Mouse (Mus musculus): ENCODE data around the gene Mrpl9. TPM values are rescaled to one million over a fixed set of nuclear protein-coding genes. Genes with fewer than 3 reads are reported as not detected.
A peak's percentile ranks its signal among the peaks of the same experiment; 100 is the strongest.

The Mrpl9 gene
- total RNA-seq (2021): 10 to 100 TPM; 66.1 to 66.4 TPM

DNA sequence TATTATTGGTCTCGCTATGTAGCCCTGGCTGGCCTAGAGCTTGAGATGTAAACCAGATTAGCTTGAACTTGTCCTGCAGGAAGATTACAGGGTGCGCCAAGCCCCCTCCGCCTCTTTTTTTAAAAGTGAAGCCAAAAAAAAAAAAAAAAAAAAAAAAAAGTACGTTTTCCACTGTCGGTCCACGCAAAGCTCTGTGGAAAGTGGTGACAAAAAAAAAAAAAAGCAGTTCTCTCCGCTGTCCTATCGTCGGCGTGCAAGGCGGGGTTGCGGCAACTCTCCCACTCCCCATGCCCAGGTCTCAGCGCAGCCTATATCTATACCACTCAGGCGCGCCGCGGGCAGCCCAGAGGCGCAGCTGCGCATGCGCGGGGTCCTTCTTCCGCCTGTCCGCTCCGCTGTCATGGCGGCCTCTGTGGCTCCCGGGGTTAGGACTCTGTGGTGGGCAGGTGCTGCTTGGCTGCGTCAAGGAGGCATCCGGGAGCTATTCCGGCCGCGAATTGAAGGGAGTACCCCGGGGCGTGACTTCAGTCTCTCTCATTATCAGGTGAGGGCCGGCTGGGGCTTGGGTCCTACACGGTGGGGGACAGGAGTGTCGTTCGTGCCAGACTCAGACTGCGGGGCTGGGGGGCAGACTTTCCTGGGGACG is at the start of gene Mrpl9:
TSS of gene Mrpl9 (plus strand) at position 368 of the 646 bp plus-strand sequence.
- DNase-seq: peak; percentile 95 to 96
- intact Hi-C loops (cut with DNase I): loop anchor here (10.0 kb wide), 1 partner anchor 402 kb away; no protein-coding TSS in a partner anchor

- DNase-seq: no peak
- intact Hi-C loops (cut with DNase I): no loop called here
Measured at GRCm38 (mm10) chr3:94396336-94396735, 46.8 kb upstream of the Mrpl9 start.

DNA sequence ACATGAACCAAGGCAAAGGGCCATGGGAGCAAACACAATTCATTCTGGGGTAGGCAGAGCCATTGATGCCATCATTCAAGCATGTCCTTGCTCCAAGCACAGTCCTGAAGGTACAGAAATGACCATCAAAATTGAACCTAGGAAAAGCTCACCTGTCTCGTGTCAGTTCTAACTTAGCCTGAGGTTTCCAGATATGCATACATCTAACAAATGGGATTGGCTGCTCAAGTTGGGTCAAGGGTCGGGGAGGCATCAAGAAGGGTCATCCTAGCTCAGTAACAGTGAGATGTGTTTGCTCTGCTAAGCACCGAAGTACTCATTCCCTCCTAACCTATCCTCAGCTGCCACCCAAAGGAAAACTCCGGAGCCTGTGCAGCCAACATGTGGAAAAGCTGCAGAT is 46.3 kb upstream of the Mrpl9 start:
- intact Hi-C loops (cut with DNase I): no loop called here
- DNase-seq: no peak

DNA sequence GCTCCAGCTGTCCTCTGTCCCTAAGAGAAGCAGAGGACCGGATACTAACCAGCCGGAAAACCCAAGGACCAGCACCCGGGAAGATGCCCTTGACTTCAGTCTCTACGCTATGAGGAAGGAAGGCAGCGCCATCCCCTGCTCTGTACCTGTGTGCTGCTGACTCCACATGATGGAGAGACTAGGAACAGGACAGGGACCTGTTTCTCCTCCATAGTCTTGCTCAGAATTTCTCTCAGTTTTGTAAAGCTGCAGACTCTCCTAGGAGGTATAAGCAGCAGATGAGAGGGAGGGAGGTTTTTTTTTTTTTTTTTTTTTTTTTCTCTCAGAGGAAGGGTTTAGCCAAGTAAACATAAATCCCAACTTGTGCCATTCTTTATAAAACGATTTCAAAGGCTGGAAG is 44.9 kb upstream of the Mrpl9 start, which contains the start of gene Lingo4:
TSS of gene Lingo4 (plus strand) at position 301 of the 400 bp plus-strand sequence.
- no peak for DNase-seq
- intact Hi-C loops (cut with DNase I): no loop called here

DNA sequence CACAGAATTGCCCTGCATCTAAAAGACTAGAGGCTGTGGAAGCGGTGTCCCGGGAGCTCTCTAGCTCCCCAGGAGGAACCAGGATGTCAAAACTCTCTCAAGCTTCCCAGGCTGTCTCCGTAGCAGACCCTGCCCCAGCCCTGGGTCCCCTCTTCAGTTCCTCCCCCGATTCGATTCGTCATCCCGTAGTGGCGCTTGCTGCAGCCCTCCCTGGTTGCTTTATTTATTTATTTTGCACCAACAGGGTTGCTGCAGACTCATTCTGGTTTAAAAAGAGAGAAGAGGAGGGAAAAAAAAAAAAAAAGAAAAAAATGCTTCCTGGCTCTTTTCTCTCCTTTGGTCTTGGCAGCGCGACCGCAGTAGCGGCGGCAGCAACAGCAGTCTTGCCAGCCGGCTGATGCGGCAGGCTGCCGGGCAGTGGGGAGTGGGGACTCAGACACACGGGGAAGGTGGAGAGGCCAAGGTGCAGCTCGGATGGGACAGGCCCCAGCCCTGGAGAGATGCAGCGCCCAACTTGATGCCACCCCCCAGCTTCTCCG is 44.1 kb upstream of the Mrpl9 start:
- intact Hi-C loops (cut with DNase I): no loop called here
- DNase-seq: peak in 1 of 2 experiments; percentile 26

GRCm38 (mm10) chr3:94399663-94400310 is 43.3 kb upstream of the Mrpl9 start:
- DNase-seq: no peak
- intact Hi-C loops (cut with DNase I): no loop called here

- DNase-seq: no peak
- intact Hi-C loops (cut with DNase I): no loop called here
Measured at GRCm38 (mm10) chr3:94402451-94402850, 40.7 kb upstream of the Mrpl9 start.

- no peak for DNase-seq
- intact Hi-C loops (cut with DNase I): no loop called here
Measured at GRCm38 (mm10) chr3:94404366-94405054, 38.6 kb upstream of the Mrpl9 start.

DNA sequence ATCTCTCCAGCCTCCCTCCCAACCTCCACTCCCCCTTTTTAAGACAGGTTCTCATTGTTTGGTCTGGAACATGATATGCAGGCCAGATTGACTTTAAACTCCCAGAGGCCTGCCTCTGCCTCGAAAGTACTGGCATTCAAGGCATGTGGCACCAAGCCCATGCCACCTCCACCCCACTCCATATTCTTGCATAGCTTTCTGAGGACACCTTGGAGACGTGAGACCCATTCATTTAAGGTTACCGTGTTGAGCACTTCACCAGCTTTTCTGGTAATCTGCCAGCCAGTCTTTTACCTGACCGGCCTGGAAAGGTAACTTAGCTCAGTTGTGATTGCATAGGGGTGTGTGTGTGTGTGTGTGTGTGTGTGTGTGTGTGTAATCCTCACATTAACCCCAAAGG is 37.6 kb upstream of the Mrpl9 start:
- intact Hi-C loops (cut with DNase I): no loop called here
- DNase-seq: no peak

- intact Hi-C loops (cut with DNase I): no loop called here
- no peak for DNase-seq
Measured at GRCm38 (mm10) chr3:94412530-94412929, 30.6 kb upstream of the Mrpl9 start.

DNA sequence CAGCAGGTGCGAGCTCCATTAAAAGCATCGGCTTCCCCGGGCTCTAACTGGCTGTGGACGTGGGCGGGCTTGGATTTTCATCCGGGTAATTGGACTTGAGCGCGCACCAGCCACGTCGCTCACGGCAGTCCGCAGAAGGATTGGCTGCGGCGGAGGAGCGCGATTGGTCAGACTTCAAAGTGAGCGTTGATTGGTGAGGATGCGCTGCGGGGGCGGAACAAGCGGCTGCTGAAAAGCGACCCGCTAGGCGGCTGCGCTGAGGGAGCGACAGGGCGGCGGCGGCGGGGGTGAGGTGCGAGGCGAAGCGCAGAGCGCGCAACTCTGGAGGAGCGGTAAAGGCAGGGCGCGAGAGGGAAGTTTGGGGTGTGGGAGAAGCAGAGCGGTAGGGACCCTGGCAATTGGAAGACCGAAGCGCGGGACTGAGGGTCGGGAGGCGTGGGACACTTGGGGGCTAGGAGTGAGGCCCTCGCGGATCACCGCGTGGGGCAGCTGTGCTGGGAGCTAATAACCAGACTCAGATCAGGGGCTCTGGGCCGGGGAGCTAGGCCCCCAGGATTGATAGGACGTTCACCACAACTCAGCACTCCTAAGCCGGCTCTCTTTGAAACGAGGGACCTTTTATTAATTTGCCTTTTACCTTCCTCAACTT is 30.0 kb upstream of the Mrpl9 start, which contains the start of gene Tdrkh:
TSS of gene Tdrkh (plus strand) at position 243 of the 649 bp plus-strand sequence.
- intact Hi-C loops (cut with DNase I): no loop called here
- peak; percentile 96 to 97 for DNase-seq

DNA sequence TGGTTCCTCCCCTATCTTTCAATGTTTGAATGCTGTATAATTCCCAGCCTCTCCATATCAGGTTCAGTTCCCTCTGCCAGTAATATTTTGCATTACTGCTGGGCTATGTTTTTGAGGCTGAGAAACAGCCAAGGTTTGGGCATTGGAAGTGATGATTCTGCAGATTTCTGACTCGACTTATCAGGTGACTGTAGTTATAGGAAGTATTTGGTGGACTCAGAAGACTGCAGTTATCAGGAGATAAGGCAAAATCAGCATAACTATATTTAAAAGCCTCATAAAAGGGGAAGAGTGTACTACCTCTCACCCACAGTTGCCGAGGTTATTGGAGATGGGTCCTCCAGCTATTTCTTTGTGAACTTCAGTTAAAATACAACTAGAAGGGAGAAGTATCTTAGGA is 12.1 kb upstream of the Mrpl9 start:
- intact Hi-C loops (cut with DNase I): no loop called here
- DNase-seq: no peak

DNA sequence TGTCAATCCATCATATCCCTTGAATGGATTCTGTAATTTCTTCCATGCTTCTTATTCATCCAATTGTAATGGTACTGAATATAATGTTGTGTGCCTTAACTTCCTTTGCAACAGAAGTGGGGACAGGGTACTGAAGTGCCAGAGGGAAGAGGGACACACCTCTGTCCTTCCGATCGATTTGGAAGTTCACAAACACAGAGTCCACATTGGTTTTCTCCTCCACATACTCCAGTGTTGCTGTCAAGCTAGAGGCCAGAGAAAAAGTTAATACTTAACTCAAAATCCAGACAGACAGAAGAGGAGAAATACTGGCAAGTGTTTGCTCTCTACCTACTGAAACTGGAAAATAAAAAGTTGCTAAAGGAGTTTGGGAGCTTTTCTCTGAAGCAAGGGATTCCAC is 8.8 kb upstream of the Mrpl9 start:
- no peak for DNase-seq
- intact Hi-C loops (cut with DNase I): no loop called here

- DNase-seq: no peak
- intact Hi-C loops (cut with DNase I): no loop called here
Measured at GRCm38 (mm10) chr3:94436420-94436819, 6.7 kb upstream of the Mrpl9 start.

GRCm38 (mm10) chr3:94441182-94441581 is 1.9 kb upstream of the Mrpl9 start:
- peak; percentile 9 to 22 for DNase-seq
- intact Hi-C loops (cut with DNase I): loop anchor here (10.0 kb wide), 1 partner anchor 404 kb away; no protein-coding TSS in a partner anchor

GRCm38 (mm10) chr3:94443597-94443964 is 463 bp downstream of the Mrpl9 start, which contains the start of gene Oaz3:
Gene Oaz3 (minus strand): TSS chr3:94443915.
- intact Hi-C loops (cut with DNase I): loop anchor here (10.0 kb wide), 1 partner anchor 401 kb away; no protein-coding TSS in a partner anchor
- no peak for DNase-seq

- DNase-seq: no peak
- intact Hi-C loops (cut with DNase I): loop anchor here (10.0 kb wide), 1 partner anchor 395 kb away; no protein-coding TSS in a partner anchor
Measured at GRCm38 (mm10) chr3:94449377-94449776, 6.3 kb downstream of the Mrpl9 start.

DNA sequence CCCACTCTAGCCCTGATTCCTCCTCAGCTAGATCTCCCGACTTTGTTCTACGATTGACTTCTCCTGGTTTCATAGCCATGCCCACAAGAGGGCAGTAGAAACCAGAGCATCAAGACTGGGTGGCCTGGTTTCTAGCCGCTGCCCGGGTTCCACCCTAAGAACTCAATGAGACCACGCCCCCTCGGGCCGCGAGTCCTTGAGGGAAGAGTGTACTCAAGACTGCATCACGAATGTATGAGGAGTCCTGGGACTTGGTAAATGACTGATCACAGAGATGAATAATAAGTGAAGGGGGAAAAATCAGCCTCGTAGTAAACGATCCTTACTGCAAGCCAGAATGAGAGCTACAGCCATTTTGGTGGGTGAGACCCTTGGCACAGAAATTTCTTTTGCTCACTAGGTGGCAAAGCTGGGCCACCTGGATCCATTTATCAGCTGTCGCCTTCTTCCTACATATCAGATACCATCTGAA is 13.4 kb downstream of the Mrpl9 start:
- intact Hi-C loops (cut with DNase I): loop anchor here (1.0 to 5.0 kb wide), 4 partner anchors 46 to 446 kb away; partner anchors contain the start of gene Snx27
- peak; percentile 85 to 89 for DNase-seq

GRCm38 (mm10) chr3:94457055-94457454 is 13.9 kb downstream of the Mrpl9 start:
- DNase-seq: no peak
- intact Hi-C loops (cut with DNase I): loop anchor here (5.0 kb wide), 2 partner anchors 125 to 445 kb away; partner anchors contain the start of gene Snx27

DNA sequence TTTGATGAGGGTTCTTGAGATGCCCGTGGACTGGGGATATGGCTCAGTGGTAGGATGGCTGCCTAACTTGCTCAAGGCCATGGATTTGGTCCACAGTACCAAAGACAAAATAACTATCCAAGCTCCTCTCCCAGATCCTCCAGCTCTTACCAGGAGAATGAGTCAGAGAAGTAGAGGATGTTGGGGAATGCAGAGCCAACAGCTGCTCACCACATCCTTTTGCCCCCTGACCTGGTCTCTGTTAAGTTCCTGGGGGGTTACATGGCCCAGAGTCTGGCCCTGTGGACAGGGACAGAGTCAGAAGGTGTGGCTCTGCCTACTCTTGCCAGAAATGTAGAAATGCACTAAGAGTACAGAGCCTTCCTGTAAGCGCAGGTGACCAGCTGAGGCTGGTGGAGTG is 16.7 kb downstream of the Mrpl9 start:
- no peak for DNase-seq
- intact Hi-C loops (cut with DNase I): loop anchor here (5.0 kb wide), 2 partner anchors 122 to 442 kb away; partner anchors contain the start of gene Snx27
